Mouse (Mus musculus): ENCODE measurements at regions not wholly inside any gene's neighbourhood (a gene's known extent, or its start where the extent isn't known, plus 50 kb on each side); places are given as distances from the start of the nearest gene placed in this dataset.

DNA sequence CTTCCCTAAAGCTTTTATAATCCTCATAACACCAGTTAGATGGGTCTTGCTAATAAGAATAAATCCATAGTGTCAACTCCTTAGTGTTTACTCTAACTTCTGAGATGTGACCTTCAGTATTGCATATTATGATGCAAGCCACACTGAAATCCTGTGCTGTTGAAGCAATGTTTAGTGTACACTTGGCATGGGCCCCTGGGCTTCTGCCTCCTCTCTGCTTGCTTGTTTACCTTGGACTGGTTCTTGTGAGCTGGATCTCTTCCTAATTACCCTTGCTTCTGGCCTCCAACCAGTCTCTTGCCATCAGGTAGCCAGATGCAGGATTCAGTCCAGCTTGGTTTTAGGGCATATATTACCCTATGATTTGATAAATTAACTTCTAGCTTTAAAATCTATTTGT is 57.0 kb downstream of the Rgs2 start:
- DNase-seq (ENCODE audit: low read depth): no peak

DNA sequence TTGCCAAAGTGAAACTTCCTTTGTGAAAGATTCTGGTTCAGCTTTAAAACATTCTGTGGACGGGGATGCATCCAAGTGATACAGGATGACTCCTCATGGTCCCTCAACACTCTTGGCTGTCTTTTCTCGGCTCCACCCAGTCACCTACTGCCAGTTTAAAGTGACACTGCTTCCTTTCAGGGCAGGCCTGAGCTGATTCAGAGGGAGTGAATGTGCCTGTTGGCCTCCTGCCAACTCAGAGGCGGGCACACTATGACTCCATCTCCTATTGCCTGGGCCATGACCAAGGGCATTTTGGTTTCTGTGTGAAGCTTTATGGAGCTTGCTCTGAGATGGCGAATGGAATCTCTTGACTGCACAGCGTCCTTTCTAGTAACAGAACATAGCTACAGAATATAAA is 62.5 kb downstream of the Rgs2 start:
- DNase-seq (ENCODE audit: low read depth): peak; percentile 34

DNA sequence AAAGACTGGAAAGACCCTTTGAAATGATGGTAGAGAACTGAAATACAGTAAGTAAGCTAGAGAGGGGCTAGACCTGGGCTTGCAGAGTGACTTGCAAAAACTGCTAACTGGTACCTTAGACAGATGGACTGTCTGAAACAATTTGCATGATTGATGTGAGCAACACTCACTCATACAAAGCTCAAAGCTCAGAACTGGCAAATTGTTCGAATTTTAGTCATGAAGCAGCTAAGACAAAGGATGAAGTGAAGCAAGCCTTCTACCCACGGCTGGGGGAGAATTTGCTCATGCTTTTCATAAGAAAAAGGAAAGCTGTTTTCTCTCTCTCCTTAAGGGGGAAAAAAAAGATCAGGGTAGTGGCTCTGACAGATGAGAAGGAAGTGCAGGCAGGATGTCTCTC is 64.5 kb downstream of the Rgs2 start:
- DNase-seq (ENCODE audit: low read depth): no peak

DNA sequence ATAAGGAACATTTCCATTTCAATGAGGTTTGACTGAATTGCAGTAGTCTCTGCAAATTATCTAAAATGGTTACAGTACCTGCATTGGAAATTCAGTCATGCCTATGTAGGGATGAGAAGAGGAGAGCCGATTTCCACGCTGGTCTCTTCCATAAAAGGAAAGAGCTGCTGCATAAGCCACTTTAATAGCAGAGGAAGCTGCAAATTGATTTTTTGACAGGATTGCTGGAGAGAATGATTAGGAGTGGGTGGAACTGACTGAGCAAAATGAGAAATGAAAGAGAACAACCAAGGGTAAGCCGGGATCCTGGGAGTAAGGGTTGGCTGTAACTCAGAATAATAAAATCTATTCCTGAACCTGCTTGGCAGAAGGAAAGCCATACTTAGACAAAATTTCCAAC is 65.4 kb downstream of the Rgs2 start:
- no peak for DNase-seq (ENCODE audit: low read depth)

DNA sequence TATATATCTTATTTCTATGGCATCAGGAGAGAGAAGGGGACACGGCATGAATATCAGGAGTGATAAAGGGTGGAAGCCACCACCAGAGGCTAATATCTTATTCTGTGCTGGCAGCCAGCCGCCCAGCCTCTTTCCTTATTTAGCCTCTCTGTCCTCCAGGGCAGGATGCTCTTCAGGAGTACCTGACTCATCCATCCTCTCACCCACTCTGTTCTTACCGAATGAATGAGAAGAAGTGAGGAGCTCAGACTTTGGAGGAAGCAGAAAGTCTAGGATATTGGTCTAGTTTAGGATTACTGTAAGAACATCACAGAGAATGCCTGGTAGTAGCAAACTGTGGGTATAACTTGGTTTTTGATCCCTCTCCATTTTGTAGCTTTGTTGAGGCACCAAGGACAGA is 73.2 kb downstream of the Rgs2 start:
- DNase-seq (ENCODE audit: low read depth): no peak

DNA sequence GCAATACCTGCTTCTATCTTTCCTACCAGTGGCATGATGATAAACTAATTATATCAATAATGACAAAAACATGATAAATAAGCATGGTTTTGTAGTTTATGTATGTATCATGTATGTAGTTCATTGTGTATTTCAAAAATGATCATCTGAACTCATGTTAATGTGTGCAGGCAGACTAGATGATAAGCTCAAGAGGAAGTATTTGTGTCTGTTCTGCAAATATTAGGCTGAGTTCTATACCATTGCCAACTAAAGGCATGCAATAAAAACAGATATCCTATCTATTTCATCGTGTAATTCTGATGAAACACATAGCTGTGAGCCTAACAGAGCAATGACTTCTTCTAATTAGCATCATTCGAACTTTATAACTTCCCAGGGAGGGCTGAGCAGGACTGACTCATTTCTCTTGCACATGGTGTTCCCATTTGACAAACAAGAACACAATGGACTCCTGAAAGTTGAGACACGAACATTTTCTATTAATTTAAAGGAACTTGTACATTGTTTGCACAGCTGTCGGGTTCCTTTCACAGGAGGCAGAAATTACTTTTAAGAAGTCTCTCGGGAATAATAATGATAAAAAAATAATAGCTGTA is 74.3 kb downstream of the Rgs2 start:
- no peak for DNase-seq (ENCODE audit: low read depth)

DNA sequence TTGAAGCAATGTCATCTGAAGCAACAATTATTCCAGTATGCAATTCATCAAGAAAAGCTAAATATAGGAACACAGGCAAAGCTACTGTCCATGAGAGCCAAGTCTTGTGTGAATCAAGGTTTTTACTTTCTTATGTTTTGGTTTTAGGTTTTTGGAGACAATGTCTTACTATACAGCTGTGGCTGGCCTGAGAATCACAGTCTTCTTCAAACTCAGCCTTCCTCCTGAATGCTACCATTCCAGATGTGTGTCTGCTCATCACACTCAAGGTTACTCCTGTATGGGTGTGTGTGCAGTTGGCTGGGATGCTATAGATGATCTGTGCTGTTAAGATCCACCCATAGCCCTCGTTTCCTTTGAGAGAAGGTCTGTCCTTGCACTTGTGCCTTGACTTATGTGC is 81.5 kb downstream of the Rgs2 start:
- DNase-seq (ENCODE audit: low read depth): no peak

DNA sequence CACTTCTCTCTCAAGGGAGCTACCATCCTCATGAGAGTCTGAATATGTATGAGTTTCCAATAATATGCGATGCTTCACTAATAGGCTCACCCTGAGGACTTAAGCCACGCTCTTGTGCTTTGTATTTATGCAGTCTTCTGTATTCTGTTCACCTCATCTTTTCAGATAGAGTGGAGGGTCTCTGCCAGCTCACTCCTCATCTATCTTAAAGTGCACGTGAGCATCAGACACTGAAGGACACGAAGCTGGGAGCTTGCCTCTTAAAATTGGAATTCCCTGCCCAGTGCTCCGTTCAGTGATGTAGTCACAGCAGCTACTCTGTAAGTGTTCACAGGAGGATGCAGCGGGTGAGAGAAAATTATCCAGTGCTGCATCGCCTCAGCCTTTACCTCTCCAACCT is 83.7 kb downstream of the Rgs2 start:
- DNase-seq (ENCODE audit: low read depth): no peak

DNA sequence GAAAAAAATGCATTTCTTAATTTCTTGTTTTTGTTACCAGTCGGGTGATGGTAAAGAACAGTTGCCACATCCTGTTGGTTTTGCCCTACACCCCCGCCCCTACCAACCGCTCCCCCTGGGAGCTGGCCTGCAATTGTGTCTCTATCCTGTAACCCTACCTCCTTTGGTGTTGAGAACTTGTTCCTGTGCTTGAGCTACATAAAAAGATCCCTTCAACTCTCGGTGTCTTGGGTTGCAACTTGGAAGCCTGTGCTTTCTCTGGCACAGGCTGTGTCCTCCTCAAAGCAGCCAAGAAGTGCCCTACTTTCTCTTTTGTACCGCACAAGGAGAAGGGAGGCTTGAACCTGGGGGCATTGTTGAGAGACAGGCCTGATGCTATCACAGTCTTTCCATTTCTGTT is 85.0 kb downstream of the Rgs2 start:
- peak; percentile 67 for DNase-seq (ENCODE audit: low read depth)

DNA sequence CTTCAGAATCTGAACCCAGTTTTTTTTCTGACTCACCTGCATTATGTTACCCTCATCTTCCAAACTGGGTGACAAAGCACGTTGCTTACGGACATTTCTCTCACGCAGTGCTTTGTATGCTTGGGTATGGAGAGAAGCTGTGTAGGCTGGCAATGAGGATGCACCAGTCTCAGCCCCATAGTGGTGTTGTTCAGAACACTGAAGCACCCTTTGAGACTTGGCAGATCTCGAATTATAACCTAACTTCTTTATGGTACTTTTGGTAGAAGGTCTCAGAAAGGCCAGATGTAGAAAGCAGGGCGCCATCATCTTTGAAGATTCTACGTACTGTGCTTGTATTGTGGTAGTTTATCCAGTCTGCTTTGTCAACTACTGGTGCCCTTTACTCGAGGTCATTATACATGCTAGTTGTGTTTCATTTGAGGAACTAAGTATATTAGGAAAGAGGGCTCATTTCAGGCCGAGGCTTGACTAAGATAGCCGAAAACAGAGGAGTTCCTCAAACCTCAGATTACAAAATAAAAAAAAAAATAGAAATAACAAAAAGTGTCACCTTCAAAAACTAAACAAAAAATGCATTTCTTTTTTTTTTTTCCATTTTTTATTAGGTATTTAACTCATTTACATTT is 85.7 kb downstream of the Rgs2 start:
- DNase-seq (ENCODE audit: low read depth): peak; percentile 19

DNA sequence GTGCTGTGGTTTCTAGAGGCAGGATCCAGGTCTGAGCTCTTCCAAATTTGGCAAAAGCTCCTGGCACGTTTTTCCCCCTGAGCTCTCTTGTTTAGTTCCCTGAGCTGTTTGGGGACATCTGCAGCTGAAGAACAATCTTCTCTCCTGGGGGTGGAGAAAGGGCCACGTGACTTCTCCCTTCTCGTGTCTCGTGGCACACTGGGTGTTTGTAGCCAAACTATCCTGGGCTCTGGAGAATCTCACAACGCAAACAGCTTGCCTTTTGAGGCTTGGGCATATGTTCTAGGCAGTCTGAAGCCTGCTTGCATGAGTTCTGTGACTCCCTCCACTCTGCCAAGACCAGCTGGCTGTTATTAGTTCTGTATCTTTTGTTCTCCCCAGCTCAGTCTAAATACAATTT is 86.3 kb downstream of the Rgs2 start:
- DNase-seq (ENCODE audit: low read depth): peak; percentile 33

DNA sequence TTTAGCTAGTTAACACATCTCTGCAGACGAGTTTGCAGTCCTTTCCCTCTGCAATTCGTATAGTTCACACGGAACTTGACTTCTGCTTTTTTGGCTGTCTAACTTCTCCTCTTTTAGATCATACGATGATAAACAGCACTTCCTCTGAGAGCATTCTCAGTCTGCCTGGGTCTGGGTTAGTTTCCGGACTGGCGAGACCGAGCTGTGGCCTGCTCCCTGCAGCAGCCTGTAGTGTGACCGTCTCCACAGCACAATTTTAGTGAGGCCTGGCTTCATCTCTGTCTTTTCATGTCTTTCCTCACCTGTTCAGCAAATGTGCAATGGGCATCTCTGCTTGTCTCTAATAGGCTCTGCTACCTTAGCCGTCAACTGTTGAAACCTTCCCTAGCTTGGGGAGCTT is 87.4 kb downstream of the Rgs2 start:
- peak; percentile 68 for DNase-seq (ENCODE audit: low read depth)

DNA sequence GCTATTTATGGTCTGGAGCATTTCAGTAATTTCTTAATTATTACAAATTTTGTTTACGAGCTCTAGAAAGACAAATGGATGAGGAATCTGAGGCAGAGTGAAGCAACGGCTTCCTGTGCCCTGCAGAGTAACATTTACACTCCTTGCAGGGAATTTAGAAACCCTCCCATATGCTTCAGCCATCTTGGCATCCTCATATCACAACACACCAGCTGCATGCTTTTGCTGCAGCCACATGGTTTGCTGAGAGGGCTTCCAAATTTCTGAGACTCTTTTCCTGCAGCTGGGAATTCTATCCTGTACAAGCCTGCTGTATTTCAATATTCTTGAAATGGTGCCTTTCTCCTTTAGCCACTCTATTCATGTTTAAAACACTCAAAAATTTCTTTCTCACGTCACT is 91.4 kb downstream of the Rgs2 start:
- no peak for DNase-seq (ENCODE audit: low read depth)

DNA sequence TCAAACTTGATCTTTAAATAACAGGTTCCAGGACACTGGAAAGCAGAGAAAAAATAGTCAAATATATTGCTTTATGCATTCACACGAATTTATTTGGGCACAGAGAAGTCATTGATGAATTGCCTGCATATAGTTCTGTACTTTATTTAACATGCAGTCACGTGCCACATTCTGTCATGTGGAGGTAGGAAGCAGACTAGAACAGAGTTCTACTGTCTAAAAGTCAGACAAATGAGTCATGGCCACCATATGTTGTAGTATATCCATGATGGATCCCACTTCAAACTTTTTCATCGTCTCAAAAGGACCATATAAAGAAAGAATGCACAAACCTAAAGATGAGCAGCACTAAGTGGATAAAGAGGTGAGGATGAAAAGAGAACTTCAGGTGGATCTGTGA is 92.7 kb downstream of the Rgs2 start:
- no peak for DNase-seq (ENCODE audit: low read depth)

DNA sequence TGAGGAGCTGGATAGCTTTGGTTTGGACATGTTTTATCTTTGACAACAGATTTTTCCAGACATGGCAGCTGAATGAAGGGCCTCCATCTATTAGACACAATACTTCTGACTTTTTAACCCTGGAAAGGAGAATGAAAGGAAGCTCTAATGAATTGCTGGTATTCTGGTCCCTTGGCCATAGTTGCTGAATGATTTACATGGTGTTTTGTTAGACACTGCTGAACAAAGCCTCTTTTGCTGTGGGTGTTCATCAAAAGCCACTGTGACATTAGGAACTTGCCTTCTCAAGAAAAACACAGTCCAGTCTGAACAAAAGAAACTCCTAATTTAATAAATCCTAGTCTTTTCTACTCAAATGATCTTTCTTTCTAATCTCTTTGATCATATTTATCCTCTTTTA is 93.4 kb downstream of the Rgs2 start:
- DNase-seq (ENCODE audit: low read depth): no peak

DNA sequence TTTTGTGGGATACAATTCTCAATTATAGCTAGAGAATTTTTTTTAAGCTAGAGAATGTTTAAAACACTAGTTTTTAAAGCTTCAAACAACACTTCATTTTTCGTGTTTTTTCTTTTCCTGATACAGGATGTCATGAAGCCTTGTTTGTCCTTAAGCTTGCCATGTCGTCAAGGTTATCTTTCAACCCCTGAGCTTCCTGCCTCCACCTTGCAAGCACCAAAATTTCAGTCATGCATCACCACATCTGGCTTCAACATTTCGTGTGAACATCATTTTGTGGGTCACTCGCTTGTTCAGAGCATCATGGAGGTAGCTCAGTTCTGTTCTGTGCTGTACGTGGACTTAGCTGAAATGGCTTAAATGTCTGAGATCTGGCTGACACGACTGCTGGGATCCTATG is 96.6 kb downstream of the Rgs2 start:
- no peak for DNase-seq (ENCODE audit: low read depth)

DNA sequence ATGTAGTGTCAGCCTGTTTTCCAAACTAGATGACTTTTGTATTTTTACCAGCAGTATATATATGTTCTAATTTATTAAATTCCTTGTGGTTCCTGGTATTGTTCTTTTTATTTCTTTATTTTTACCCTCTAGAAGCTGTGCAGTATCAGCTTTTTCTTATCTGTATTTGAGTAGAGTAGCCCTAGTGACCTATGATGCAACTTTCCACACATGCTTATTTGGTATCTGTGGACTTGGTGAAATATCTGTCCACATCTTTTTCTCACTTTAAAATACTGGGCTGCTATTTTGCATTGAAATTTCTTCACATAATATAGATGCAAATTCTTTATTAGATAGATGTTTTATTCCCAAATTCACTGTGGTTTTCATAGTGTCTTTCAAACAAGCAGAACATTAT is 97.1 kb downstream of the Rgs2 start:
- DNase-seq (ENCODE audit: low read depth): no peak

DNA sequence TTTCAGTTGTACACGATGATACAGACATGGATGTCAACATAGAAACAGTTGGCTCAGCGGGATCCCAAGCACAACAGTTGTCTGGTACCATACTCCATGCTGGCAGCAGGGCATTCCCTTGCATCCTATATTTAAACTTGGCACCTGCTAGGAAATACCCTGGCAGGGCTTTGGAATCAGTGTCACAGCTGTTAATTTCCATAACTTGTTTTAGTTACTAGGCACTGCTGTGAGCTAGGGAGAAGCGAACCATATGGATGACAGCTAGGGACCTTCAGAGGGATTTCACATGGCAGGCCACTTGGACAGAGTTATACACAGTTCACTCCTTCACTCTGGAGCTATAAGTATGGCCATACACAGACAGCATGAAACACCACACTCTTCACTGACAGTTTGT is 100.0 kb downstream of the Rgs2 start:
- no peak for DNase-seq (ENCODE audit: low read depth)

DNA sequence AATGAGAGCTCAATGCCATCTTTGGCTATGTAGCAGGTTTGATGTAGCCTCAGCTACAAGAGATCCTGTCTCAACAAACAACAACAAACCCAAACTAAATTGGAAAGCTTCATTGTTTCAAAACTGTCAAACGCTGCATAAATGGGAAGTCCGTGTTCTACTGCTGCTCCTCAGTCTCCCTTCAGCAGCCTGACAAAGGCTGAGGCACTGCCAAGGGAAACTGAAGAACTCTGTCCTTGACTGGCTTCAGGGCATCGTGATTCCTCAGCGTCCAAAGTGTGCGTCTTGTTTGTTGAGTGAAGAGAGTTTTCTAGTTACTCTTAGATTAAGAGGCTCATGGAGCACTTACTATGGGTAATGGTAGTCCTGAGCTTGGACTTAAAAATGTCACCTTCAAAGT is 100.7 kb downstream of the Rgs2 start:
- DNase-seq (ENCODE audit: low read depth): no peak

DNA sequence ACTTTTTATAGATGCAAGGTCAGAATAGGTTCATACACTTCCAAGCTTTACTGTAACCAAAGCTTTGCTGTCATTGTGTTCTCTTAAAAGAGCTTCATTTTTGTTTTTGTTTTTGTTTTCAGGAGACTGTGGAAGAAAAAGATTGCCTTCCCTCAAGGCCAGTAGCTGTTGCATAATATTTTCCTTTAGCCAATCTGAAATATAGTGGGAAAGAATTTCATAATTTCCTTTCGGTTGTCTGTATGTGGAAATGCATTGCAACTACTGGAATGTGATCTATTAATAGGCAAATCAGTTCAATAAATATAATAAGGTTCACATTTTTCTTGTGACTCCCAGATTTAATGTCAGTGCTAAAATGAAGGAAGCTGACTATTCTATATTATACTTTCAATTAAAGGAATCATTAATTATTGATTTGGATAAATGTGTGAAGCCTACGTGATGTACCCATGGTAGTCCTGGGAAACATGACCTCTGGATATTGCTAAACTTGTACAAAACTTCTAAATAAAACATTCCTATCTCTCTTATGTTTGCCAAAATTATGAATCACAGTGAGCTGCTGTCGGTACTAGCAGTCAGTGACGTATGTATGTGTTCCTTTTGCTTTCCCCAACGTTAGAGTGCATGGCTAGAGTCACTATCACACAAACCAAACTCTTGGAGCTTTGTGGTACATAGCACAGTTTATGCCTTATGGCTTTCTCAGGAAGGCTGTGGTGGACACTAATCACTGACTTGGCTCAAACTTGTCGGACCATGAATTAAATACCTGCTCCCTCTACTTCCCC is 102.6 kb downstream of the Rgs2 start:
- no peak for DNase-seq (ENCODE audit: low read depth)

DNA sequence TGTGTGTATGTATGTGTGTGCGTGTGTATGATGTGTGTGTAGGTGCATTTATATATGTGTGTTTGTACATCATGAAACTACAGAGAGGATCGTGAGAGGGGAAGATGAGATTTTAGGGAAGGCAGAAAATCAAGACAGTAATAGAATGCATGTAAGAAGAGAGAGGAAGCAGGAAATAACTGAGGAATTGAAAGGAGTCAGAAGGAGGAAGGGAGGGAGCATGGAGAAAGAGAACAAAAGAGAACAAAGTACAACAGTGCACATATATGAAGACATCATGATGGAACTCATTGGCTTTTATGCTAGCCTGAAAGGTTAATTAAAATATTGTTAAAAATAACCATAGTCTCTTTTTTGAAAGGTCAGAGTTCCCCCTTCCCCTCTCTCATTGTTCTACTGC is 111.4 kb downstream of the Uchl5 start:
- no peak for DNase-seq (ENCODE audit: low read depth)

DNA sequence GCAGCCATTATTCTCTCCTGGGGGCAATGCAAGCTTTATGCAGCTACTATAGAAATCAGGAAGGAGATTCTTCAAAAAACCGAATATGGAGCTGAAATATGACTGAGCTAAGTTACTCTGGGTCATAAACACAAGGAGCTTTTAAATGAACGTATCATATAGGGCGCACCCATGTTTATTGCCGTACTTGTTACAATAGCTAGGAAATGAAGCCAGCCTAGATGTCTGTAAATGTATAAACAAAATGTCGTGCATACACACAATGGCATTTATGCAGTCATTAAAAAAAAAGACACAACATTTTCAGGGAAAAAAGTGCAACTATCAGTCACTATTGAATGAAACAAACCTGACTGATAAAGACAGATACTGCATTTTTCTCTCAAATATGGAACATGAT is 111.0 kb downstream of the Uchl5 start:
- DNase-seq (ENCODE audit: low read depth): no peak

DNA sequence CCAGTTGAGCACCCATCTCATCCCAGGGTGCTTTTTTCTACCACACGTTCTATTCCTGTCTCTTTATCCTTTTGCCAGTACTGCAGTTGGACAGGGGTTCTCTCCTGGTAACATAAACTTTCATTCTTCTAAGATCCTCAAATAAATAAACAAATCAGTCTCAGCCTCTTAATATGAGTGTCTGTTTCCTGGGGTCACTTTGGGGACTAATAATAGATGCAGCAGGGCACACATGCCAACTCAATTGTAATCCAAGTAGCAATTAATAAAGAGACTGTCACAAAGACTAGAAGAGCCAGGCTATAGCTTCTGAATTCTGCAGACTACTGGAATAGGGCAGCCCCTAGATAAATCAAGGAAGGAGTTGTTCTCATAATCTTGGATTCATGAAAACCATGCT is 108.9 kb downstream of the Uchl5 start:
- DNase-seq (ENCODE audit: low read depth): no peak

DNA sequence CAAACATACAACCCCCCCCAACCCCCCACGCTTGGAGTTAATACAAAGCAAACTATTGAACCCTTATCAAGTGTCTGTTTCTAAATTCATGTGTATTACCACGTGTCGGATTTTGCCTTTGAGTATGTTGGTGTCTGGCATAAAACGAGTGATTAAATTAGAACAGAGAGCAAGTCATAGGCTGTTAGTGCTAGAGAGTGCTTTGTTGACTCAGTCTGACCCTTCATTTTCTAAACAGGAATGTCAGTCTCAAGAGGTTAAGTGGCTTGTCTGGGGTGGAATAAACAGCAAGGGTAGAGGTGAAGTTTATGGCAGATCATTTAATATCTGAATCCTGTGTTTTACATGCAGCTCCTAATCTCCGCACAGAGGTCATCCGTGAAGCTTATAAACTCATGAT is 104.1 kb downstream of the Uchl5 start:
- no peak for DNase-seq (ENCODE audit: low read depth)
